Mouse (Mus musculus) small intestine, adult 2 months (tissue): ENCODE measurements around the gene Eif2b4. TPM values are rescaled to one million over a fixed set of nuclear protein-coding genes. Genes with fewer than 3 reads are reported as not detected.

Source experiments
- H3K27ac ChIP-seq: fragments of 200-500 bp; 2 replicates; pipeline ENCODE4 v1.5.1; 2012; ENCODE audit warnings: low read depth, low read length, control low read depth, inconsistent platforms; ENCODE audit not compliant: insufficient read depth
- H3K27me3 ChIP-seq: fragments of 200-500 bp; 2 replicates; pipeline ENCODE4 v1.6.1; 2012; ENCODE audit warnings: mild to moderate bottlenecking, moderate library complexity, low read length, inconsistent platforms; ENCODE audit not compliant: control insufficient read depth, insufficient read depth
- H3K36me3 ChIP-seq: fragments of 200-500 bp; 2 replicates; pipeline ENCODE4 v1.6.1; 2012; ENCODE audit warnings: mild to moderate bottlenecking, low read length, control low read depth, inconsistent platforms; ENCODE audit not compliant: control insufficient read depth, insufficient read depth
- H3K4me1 ChIP-seq: fragments of 200-500 bp; 2 replicates; pipeline ENCODE4 v1.6.1; 2012; ENCODE audit warnings: low read length, inconsistent platforms, mixed read lengths; ENCODE audit not compliant: control insufficient read depth, insufficient read depth, insufficient read length
- H3K4me3 ChIP-seq: fragments of 200-500 bp; 2 replicates; pipeline ENCODE4 v1.5.1; 2012; ENCODE audit warnings: low read depth, mild to moderate bottlenecking, control low read depth, inconsistent platforms, low read length, moderate library complexity
- CTCF ChIP-seq: fragments of 200-500 bp; IDR thresholded peaks from 2 replicates; pipeline ENCODE4 v1.5.1; 2012; ENCODE audit warnings: low read depth, mild to moderate bottlenecking, control low read depth, inconsistent platforms, low read length, moderate library complexity, mixed read lengths; ENCODE audit not compliant: insufficient replicate concordance, insufficient read length; ENCODE audit errors: extremely low read depth
- POLR2A ChIP-seq: fragments of 200-500 bp; IDR thresholded peaks from 2 replicates; pipeline ENCODE4 v1.6.1; 2012; ENCODE audit warnings: low read depth, mild to moderate bottlenecking, control low read depth, inconsistent platforms, low read length, moderate library complexity
- WGBS: fragments of 180-500 bp; shearing (Covaris S2); methylation state at CpG from one replicate; pipeline ENCODE4 v1.1.7; 2018; 5-methylcytosine and 5-hydroxymethylcytosine counted together
- polyA plus RNA-seq: library from polyadenylated mRNA; depleted of rRNA; stranded (reverse); fragments of >200 nt; gene quantifications from 2 replicates; pipeline ENCODE4 v1.2.3, GENCODE M21; 2012

Gene Eif2b4
- polyA plus RNA-seq, 1 experiment: 43.2 TPM

GRCm38 (mm10) chr5:31192045-31192938 lies 938 bp downstream of the Eif2b4 start:
- H3K27ac ChIP-seq: peak overlapping the region; percentile 68
- WGBS: 6% methylated on average over 42 of the region's 42 CpGs
- no peaks in the 10 kb centered on the region for H3K27me3 ChIP-seq
- H3K4me1 ChIP-seq: peaks cover 6% of the 10 kb centered on the region; the same call in 1 of the 2 replicates
- TF ChIP-seq CTCF (no peak), POLR2A (no peak)
- peak overlapping the region; percentile 91 for H3K4me3 ChIP-seq
- H3K36me3 ChIP-seq: peaks cover 56% of the 10 kb centered on the region

GRCm38 (mm10) chr5:31190201-31190600 lies 3.0 kb downstream of the Eif2b4 start:
- peaks cover 6% of the 10 kb centered on the region; the same call in 1 of the 2 replicates for H3K4me1 ChIP-seq
- H3K27ac ChIP-seq: no peak overlapping the region
- WGBS: 91% methylated on average over 9 of the region's 9 CpGs
- H3K4me3 ChIP-seq: no peak overlapping the region
- TF ChIP-seq CTCF (no peak), POLR2A (no peak)
- H3K27me3 ChIP-seq: no peaks in the 10 kb centered on the region
- peaks cover 41% of the 10 kb centered on the region for H3K36me3 ChIP-seq

GRCm38 (mm10) chr5:31188223-31188840 lies 4.9 kb downstream of the Eif2b4 start:
- peaks cover 6% of the 10 kb centered on the region; the same call in 1 of the 2 replicates for H3K4me1 ChIP-seq
- WGBS: 74% methylated on average over 4 of the region's 4 CpGs
- H3K36me3 ChIP-seq: peaks cover 37% of the 10 kb centered on the region
- H3K27me3 ChIP-seq: no peaks in the 10 kb centered on the region
- no peak for TF ChIP-seq CTCF
- no peak for TF ChIP-seq POLR2A
- H3K4me3 ChIP-seq: no peak overlapping the region
- no peak overlapping the region for H3K27ac ChIP-seq

GRCm38 (mm10) chr5:31183678-31184077 lies 9.6 kb downstream of the Eif2b4 start:
- Histone ChIP-seq H3K27ac (no peak overlapping the region), H3K4me1 (peaks cover 2% of the 10 kb centered on the region; the same call in 1 of the 2 replicates), H3K36me3 (peaks cover 17% of the 10 kb centered on the region), H3K4me3 (no peak overlapping the region), H3K27me3 (no peaks in the 10 kb centered on the region)
- 58% methylated on average over 4 of the region's 4 CpGs for WGBS
- TF ChIP-seq CTCF (no peak), POLR2A (no peak)

GRCm38 (mm10) chr5:31181183-31181770 lies 12.0 kb downstream of the Eif2b4 start:
- H3K27ac ChIP-seq: no peak overlapping the region
- H3K36me3 ChIP-seq: no peaks in the 10 kb centered on the region
- no peaks in the 10 kb centered on the region for H3K27me3 ChIP-seq
- peaks cover 2% of the 10 kb centered on the region; the same call in 1 of the 2 replicates for H3K4me1 ChIP-seq
- no peak overlapping the region for H3K4me3 ChIP-seq
- 92% methylated on average over 9 of the region's 9 CpGs for WGBS
- TF ChIP-seq POLR2A (no peak), CTCF (no peak)

- Histone ChIP-seq H3K36me3 (no peaks in the 10 kb centered on the region), H3K4me1 (peaks cover 2% of the 10 kb centered on the region; the same call in 1 of the 2 replicates), H3K27me3 (no peaks in the 10 kb centered on the region), H3K27ac (peak within 1 kb of the TSS; percentile 95), H3K4me3 (peak within 1 kb of the TSS; percentile 87)
- WGBS: under 1% methylated on average over 59 of the region's 59 CpGs
- TF ChIP-seq CTCF: 0 out of 2 replicates have a peak, but pooled peaks have one; percentile 7
- TF ChIP-seq POLR2A: peak; percentile 80
Measured at GRCm38 (mm10) chr5:31179766-31180630, 13.2 kb downstream of the Eif2b4 start, which contains the start of the genes Gm29609 and Gtf3c2. Gene Gm29609, minus strand, starts transcription at chr5:31179911. Gene Gtf3c2, minus strand, starts transcription at chr5:31180144.
